Mouse (Mus musculus) Patski (cell line): ENCODE results near the gene Ankmy2. TPM values are rescaled to one million over a fixed set of nuclear protein-coding genes. Genes with fewer than 3 reads are reported as not detected.

Source experiments
- ATAC-seq: fragments of 100-300 bp; one replicate; pipeline ENCODE4 v1.8.0; 2021
- CTCF ChIA-PET: fragments of 350-600 bp; sonication (Branson Sonifier 250); formaldehyde crosslinking; loops from one replicate; lab custom pipeline; 2022; ENCODE audit warnings: inconsistent platforms; lab: Charles Lee
- POLR2A ChIA-PET: fragments of 350-600 bp; sonication (Branson Sonifier 250); formaldehyde crosslinking; loops from one replicate; lab custom pipeline; 2022; ENCODE audit warnings: antibody characterized with exemption, inconsistent platforms; lab: Charles Lee
- DNase-seq: peaks from one replicate; pipeline ENCODE4 v3.0.0-alpha.2; 2011; ENCODE audit warnings: low read depth, low spot score
- H3K27me3 ChIP-seq: fragments of 371-371 bp; one replicate; pipeline ENCODE4 v1.5.1; 2021
- CTCF ChIP-seq: fragments of 100-300 bp; IDR thresholded peaks from one replicate; pipeline ENCODE4 v1.5.1; 2021
- in situ Hi-C: fragments of 300-500 bp; cut with MboI; formaldehyde crosslinking; loops from 3 replicates; pipeline ENCODE4 v1.11.1; 2018; ENCODE audit warnings: low pct_unique_long_range_greater_than_20kb, mixed read lengths
- polyA plus RNA-seq: library from polyadenylated mRNA; unstranded; gene quantifications from one replicate; pipeline ENCODE4 v1.2.3, GENCODE M21; 2021

The Ankmy2 gene
- polyA plus RNA-seq, 1 experiment from 2014 or later, result 35.1 TPM

DNA sequence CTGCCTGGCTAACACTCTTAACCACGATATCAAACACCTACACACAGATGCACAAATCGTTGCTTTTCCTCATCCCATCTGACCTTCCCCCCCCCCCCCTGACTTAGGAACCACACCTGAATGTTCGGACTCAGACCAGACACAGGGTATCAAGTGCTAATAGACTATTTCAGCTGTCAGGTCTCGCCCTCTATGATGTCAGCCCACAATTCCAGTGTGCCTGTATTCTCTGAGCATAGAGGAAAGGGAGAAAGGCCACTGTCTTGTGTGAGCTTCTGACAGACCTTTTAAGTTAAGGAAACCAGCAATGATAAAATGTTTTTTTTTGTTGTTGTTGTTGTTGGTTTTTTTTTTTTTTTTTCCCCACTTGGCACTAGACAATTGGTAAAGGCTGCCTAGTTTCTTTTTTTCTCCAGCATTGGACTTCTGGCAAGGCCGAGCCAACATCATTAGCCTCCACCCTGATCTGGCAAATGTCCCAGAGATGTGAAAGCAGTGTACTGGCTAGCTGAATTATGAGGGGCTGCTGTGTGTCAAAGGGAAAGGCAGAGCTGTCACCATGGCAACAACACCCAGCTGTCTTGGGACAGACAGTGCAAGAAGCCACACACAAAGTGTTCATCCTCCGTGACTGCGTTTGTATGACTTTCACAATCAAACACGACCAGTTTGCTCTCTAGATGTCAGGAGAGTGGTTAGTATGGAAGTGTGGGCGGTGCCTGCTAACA is 50.3 kb downstream of the Ankmy2 start:
- TF ChIP-seq CTCF, result no peak
- ChIA-PET POLR2A (interaction anchor here (0.7 kb wide), 1 partner anchor 52 kb away, joined by 5 read pairs; no protein-coding TSS in a partner anchor), CTCF (no interaction called here)
- peaks cover 3% of the 10 kb centered on the region for H3K27me3 ChIP-seq
- DNase-seq (peak; percentile 47), ATAC-seq (peak; percentile 51)
- in situ Hi-C loops, result loop anchor here (25.0 kb wide), 1 partner anchor 1230 kb away; no protein-coding TSS in a partner anchor

DNA sequence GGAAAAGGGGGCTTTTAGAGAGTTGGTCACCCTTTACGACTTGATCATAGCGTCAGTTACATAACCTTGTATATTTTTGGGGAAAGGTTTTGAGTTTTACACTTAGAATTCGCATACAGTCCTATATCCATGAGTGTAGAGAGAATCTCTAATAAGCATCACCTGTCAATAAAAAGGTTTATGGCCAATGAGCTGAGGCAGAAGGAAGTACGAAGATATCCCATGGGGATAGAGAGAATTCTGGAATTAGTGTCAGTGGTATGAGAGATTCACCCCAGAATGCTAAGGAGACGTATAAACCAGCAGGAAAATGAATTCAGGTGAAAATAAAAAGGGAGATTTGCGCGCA is 50.9 kb downstream of the Ankmy2 start:
- ATAC-seq, result no peak
- H3K27me3 ChIP-seq, result peaks cover 3% of the 10 kb centered on the region
- ChIA-PET POLR2A (no interaction called here), CTCF (no interaction called here)
- no peak for TF ChIP-seq CTCF
- DNase-seq, result no peak
- in situ Hi-C loops, result loop anchor here (25.0 kb wide), 1 partner anchor 1230 kb away; no protein-coding TSS in a partner anchor

DNA sequence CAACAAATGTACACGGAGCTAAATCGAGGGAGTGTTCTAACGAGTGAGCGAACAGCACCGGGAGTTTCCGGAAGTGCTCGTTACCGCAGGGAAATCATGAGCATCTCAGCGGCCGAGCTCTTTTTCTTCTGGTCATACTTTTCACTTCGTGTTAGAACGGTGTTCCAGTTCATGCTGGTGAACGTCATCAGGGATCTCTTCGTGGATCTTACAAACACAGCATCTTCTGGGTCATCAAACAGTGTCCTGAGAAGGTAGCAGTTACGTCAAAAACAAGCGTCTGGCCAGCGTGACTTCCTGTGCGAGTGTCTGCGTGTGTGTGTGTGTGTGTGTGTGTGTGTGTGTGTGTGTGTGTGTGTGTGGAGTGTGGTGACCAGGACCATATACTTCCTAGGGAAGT is 51.5 kb downstream of the Ankmy2 start:
- DNase-seq (no peak), ATAC-seq (no peak)
- POLR2A ChIA-PET, result no interaction called here
- H3K27me3 ChIP-seq, result peaks cover 3% of the 10 kb centered on the region
- no peak for TF ChIP-seq CTCF
- in situ Hi-C loops, result loop anchor here (25.0 kb wide), 1 partner anchor 1229 kb away; no protein-coding TSS in a partner anchor
- CTCF ChIA-PET, result no interaction called here

DNA sequence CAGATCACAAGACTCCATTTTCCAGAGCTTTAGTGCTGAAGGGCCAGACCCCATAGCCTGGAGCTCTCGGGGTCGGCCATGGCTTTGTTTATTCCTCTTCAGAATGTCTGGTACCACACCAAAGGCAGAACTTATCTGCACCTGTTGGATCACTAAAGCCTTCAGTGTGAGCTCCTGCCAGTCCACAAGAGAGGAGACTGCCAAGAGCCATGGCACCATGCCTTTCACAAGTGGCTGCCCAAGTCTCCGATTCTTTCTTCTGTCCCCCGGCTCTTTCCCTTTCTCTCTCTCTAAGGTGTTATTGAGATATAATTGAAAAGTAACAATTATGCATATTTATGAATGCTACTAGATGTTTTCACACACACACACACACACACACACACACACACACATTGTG is 53.2 kb downstream of the Ankmy2 start:
- no peak for DNase-seq
- ChIA-PET POLR2A (no interaction called here), CTCF (no interaction called here)
- no peak for TF ChIP-seq CTCF
- no peak for ATAC-seq
- H3K27me3 ChIP-seq, result peaks cover 3% of the 10 kb centered on the region
- in situ Hi-C loops, result loop anchor here (10.0 to 25.0 kb wide), 2 partner anchors 455 to 1227 kb away; no protein-coding TSS in a partner anchor

GRCm38 (mm10) chr12:36214389-36215148 is 57.7 kb downstream of the Ankmy2 start:
- DNase-seq (no peak), ATAC-seq (no peak)
- CTCF ChIA-PET, result interaction anchor here (1.4 to 1.6 kb wide), 3 partner anchors 10 to 447 kb away, joined by 3 to 5 read pairs (median 4); no protein-coding TSS in a partner anchor
- no peaks in the 10 kb centered on the region for H3K27me3 ChIP-seq
- POLR2A ChIA-PET, result no interaction called here
- TF ChIP-seq CTCF, result no peak
- in situ Hi-C loops, result loop anchor here (10.0 to 25.0 kb wide), 2 partner anchors 450 to 1223 kb away; no protein-coding TSS in a partner anchor

DNA sequence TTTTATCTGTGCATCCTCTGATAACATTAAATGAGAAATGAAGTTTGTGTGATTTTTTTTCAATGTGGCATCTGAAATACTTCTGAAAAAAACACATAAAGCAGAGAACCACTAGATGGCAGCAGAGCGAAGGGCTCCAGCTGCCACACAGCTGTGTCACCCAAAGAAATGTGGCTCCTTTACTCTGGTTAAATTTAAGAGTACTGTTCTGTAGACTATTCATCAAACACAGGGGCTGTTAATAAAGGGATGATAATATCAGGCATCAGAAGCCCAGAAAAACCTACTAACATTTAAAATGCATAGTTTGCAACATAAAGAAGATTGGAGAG is 58.2 kb downstream of the Ankmy2 start:
- ATAC-seq, result peak; percentile 73
- peak; percentile 89 for TF ChIP-seq CTCF
- H3K27me3 ChIP-seq, result no peaks in the 10 kb centered on the region
- in situ Hi-C loops, result loop anchor here (10.0 to 25.0 kb wide), 2 partner anchors 450 to 1222 kb away; no protein-coding TSS in a partner anchor
- CTCF ChIA-PET, result interaction anchor here (1.0 to 1.6 kb wide), 4 partner anchors 10 to 456 kb away, joined by 3 to 5 read pairs (median 4); no protein-coding TSS in a partner anchor
- POLR2A ChIA-PET, result interaction anchor here (1.2 kb wide), 1 partner anchor 101 kb away, joined by 5 read pairs; no protein-coding TSS in a partner anchor
- no peak for DNase-seq

GRCm38 (mm10) chr12:36216230-36216629 is 59.3 kb downstream of the Ankmy2 start:
- no peaks in the 10 kb centered on the region for H3K27me3 ChIP-seq
- ATAC-seq (no peak), DNase-seq (no peak)
- CTCF ChIA-PET, result interaction anchor here (1.0 to 1.4 kb wide), 2 partner anchors 446 to 455 kb away, joined by 3 to 4 read pairs; no protein-coding TSS in a partner anchor
- TF ChIP-seq CTCF, result no peak
- POLR2A ChIA-PET, result interaction anchor here (0.6 to 1.2 kb wide), 2 partner anchors 44 to 100 kb away, joined by 5 to 6 read pairs; no protein-coding TSS in a partner anchor
- in situ Hi-C loops, result loop anchor here (10.0 to 25.0 kb wide), 2 partner anchors 449 to 1221 kb away; no protein-coding TSS in a partner anchor

DNA sequence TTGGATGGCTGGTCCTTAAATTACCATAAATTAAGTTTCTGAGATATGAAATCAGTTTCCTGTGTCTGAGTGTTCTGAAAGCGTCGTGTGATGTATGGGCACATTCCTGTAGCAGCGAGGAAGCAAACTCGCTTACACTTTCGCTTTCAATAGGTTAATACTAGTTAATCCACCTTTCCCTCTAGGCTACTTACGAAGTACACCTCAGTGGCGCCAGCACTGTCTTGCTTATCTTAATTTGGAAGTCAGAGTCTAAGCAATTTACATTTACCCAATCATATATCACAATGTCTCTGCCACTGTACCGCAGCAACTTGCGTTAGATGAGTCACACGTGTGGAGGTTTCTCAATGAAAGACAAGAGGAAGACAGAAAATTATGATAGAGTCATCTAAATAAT is 60.0 kb downstream of the Ankmy2 start:
- in situ Hi-C loops, result loop anchor here (10.0 to 25.0 kb wide), 2 partner anchors 448 to 1220 kb away; no protein-coding TSS in a partner anchor
- H3K27me3 ChIP-seq, result no peaks in the 10 kb centered on the region
- ChIA-PET CTCF (no interaction called here), POLR2A (no interaction called here)
- no peak for TF ChIP-seq CTCF
- ATAC-seq (no peak), DNase-seq (no peak)

DNA sequence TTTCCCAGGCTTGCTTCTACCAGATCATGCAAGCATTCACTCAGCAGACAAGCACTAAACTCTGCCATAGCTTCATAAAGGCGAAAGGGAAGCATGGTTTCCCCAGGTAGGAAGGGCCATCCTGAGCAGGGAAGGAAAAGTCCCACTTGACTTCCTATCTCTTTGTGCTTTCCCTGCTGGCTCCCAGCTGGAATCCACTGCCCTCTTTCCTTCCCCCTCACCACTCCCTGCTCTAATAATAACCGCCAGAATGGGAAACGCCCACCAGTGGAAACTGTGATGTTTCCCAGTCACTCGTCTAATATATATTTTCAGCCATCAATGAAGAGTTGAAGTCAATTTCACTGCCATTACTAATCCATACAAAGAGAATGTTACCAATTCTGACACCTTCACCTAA is 67.5 kb downstream of the Ankmy2 start:
- POLR2A ChIA-PET, result no interaction called here
- TF ChIP-seq CTCF, result no peak
- in situ Hi-C loops, result loop anchor here (25.0 kb wide), 1 partner anchor 1213 kb away; no protein-coding TSS in a partner anchor
- ATAC-seq, result no peak
- no peak for DNase-seq
- CTCF ChIA-PET, result interaction anchor here (2.3 kb wide), 1 partner anchor 9 kb away, joined by 5 read pairs; no protein-coding TSS in a partner anchor
- H3K27me3 ChIP-seq, result no peaks in the 10 kb centered on the region

- ChIA-PET CTCF (interaction anchor here (1.0 kb wide), 2 partner anchors 9 to 86 kb away, joined by 3 read pairs; no protein-coding TSS in a partner anchor), POLR2A (no interaction called here)
- in situ Hi-C loops, result no loop called here
- DNase-seq (no peak), ATAC-seq (no peak)
- no peaks in the 10 kb centered on the region for H3K27me3 ChIP-seq
- TF ChIP-seq CTCF, result no peak
Observed at GRCm38 (mm10) chr12:36231386-36231785, 74.5 kb downstream of the Ankmy2 start.
